Mouse (Mus musculus) olfactory bulb, adult 2 months (tissue): ENCODE measurements around the gene Stx8.

Source experiments
- CTCF ChIP-seq: fragments of 200-500 bp; IDR thresholded peaks from 2 replicates; pipeline ENCODE4 v1.5.1; 2012; ENCODE audit warnings: low read depth, mild to moderate bottlenecking, low read length, moderate library complexity; ENCODE audit not compliant: insufficient read depth
- POLR2A ChIP-seq: fragments of 200-500 bp; IDR thresholded peaks from 2 replicates; pipeline ENCODE4 v1.6.1; 2012; ENCODE audit warnings: mild to moderate bottlenecking, low read depth, low read length, moderate library complexity; ENCODE audit not compliant: insufficient read depth

DNA sequence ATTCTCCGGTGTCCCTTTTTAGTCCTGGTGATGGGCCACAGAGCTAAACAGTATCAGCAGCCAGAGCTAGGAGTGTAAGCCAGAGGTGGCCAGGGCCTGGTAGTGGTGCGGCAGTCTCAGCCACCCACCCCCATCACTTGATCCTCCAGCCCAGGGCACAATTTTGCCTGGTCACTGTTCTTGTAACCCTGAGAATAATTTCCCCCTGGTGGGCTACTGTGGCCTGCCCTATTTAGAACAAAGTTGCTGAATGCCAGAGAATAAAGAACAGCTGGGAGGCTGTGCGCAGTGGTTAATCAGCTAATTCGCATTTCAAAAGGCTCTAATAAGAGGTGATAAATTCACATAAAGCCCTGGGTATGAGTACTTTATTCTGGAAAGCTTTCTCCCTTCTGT is 180.5 kb downstream of the Stx8 start:
- TF ChIP-seq CTCF (no peak), POLR2A (no peak)
